In the genomic region with DNA sequence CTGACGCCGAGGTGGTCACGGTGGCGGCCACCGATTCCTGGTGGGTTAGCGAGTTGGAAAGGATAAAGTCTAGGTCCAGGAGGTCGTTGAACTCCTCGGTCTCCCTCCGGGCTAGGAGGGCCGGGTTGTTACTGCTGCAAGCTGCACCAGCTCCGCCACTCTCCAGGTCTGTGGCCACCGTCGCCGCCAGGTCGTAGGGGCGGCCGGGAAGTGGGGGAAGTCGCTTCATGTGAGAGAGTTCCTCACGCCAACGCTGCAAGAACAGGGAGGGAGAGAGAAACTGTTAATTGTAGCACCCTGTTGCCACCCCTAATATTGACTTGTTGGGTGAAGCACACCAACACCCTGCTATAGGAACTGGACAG, we compare ENCODE assay signal across 8 mouse cellular contexts. TPM values are rescaled to one million over a fixed set of nuclear protein-coding genes. Genes with fewer than 3 reads are reported as not detected.
DNase-seq lines count a peak whose midpoint lies in the region; ATAC-seq and TF ChIP-seq lines count a peak whose summit lies in the region.

No protein-coding gene starts in this region.

- H3K27ac ChIP-seq in kidney, embryonic 16.5 days (ENCODE audit: low read length) = no peak overlapping the region
- H3K27ac ChIP-seq in lung, embryonic 15.5 days = no peak overlapping the region

- H3K9ac ChIP-seq in kidney, embryonic 16.5 days (replicated peaks; ENCODE audit: low read length) = peak overlapping the region; percentile 78
- H3K9ac ChIP-seq in lung, embryonic 15.5 days = peak overlapping the region; percentile 61

- ATAC-seq in kidney, embryonic 16.5 days (ENCODE audit: low FRiP score, low TSS enrichment) = no peak
- no peak for ATAC-seq in lung, embryonic 15.5 days (ENCODE audit: borderline replicate concordance, extremely low read depth, low FRiP score, low TSS enrichment)

- no peak for TF ChIP-seq POLR2A in brain, embryonic 14.5 days (IDR thresholded peaks at IDR 0.05; ENCODE audit: borderline replicate concordance, extremely low read depth, insufficient read depth, insufficient read length, poor library complexity, severe bottlenecking)

- DNase-seq in kidney, postnatal 10 days = no peak
- DNase-seq in brain, embryonic 14.5 days (ENCODE audit: low read depth) = peak; percentile 38
- DNase-seq in heart, postnatal 4 days = peak; percentile 41
- DNase-seq in testis, postnatal 10 days (ENCODE audit: low spot score) = peak; percentile 59
- no peak for DNase-seq in cerebellum, adult 18-20 months
- DNase-seq in MN1 (ENCODE audit: low spot score) = no peak

- under 1% methylated on average over 20 of the region's 20 CpGs for WGBS in kidney, embryonic 16.5 days
- under 1% methylated on average over 20 of the region's 20 CpGs for WGBS in lung, embryonic 15.5 days

- H3K4me2 ChIP-seq in kidney, embryonic 16.5 days (replicated peaks; ENCODE audit: low read depth, low read length) = peak overlapping the region; percentile 96
- H3K4me2 ChIP-seq in lung, embryonic 15.5 days = peak overlapping the region; percentile 91

- H3K36me3 ChIP-seq in kidney, embryonic 16.5 days (ENCODE audit: insufficient read depth, low read length) = 0 out of 2 replicates have a peak, but pooled peaks cover 3% of the 10 kb centered on the region
- H3K36me3 ChIP-seq in lung, embryonic 15.5 days = no peaks in the 10 kb centered on the region

- peaks cover 34% of the 10 kb centered on the region for H3K4me1 ChIP-seq in kidney, embryonic 16.5 days (ENCODE audit: insufficient read depth, low read length)
- peaks cover 34% of the 10 kb centered on the region for H3K4me1 ChIP-seq in lung, embryonic 15.5 days

- peaks cover 9% of the 10 kb centered on the region for H3K27me3 ChIP-seq in kidney, embryonic 16.5 days (ENCODE audit: insufficient read depth, low read length)
- H3K27me3 ChIP-seq in lung, embryonic 15.5 days = peaks cover 23% of the 10 kb centered on the region

- no peak for TF ChIP-seq CTCF in brain, embryonic 14.5 days (IDR thresholded peaks at IDR 0.05; ENCODE audit: borderline replicate concordance, extremely low read depth, insufficient read depth, insufficient read length)

- H3K4me3 ChIP-seq in kidney, embryonic 16.5 days (ENCODE audit: low read length) = peak overlapping the region; percentile 73
- H3K4me3 ChIP-seq in lung, embryonic 15.5 days = peak overlapping the region; percentile 69

- no peaks in the 10 kb centered on the region for H3K9me3 ChIP-seq in kidney, embryonic 16.5 days (ENCODE audit: low read length)
- H3K9me3 ChIP-seq in lung, embryonic 15.5 days = no peaks in the 10 kb centered on the region

RNA-seq across cellular contexts. Expression of gene Klf4, which starts 1.6 kb away (rescaled TPM):
- polyA plus RNA-seq in kidney, embryonic 16.5 days (2015; fragmentation: Nextera tagmentation; extraction: Ambion mirVana) = 3.3 and 3.8 TPM in 2 replicates
- polyA plus RNA-seq in brain, embryonic 14.5 days (2012; rRNA removed) = 4.6 and 7.5 TPM in 2 replicates
- total RNA-seq in heart, postnatal 4 days (2021) = 10 to 100 TPM; 44.3 to 44.9 TPM
- polyA plus RNA-seq in lung, embryonic 15.5 days (2015; fragmentation: Nextera tagmentation; extraction: Ambion mirVana) = 6.4 and 7.2 TPM in 2 replicates

Comparison
In these comparisons a context has a peak if more than half of its experiments do, and no peak if none do; other contexts are left out.
1. DNase-seq: peak in brain, embryonic 14.5 days (single experiment), heart, postnatal 4 days (single experiment) and testis, postnatal 10 days (single experiment); none in kidney, postnatal 10 days (single experiment), cerebellum, adult 18-20 months (0 of 2) and MN1 (single experiment).